Mouse (Mus musculus): Measurements from ENCODE around the gene Prep.

The Prep gene

DNA sequence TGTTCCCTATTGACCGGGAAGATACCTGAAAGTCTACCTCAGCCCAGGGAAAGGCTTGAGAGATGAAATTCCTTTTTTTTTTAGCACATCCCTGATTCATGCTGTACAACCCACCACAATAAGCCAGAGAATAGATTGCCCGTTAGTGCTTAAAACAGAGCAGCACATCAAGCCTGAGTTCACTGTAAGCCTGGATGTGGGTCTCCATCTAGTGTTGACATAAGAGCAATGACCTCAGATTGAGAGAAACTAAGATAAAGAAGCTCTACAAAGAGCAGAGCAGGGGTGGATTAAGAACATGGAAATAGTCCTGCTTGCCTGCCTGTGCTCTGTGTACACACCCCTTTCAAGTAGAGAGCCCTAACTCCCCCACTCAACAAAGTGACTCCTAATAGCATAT lies 118.5 kb downstream of the Prep start:
- no peak for DNase-seq (ENCODE audit: low read depth, low spot score)

DNA sequence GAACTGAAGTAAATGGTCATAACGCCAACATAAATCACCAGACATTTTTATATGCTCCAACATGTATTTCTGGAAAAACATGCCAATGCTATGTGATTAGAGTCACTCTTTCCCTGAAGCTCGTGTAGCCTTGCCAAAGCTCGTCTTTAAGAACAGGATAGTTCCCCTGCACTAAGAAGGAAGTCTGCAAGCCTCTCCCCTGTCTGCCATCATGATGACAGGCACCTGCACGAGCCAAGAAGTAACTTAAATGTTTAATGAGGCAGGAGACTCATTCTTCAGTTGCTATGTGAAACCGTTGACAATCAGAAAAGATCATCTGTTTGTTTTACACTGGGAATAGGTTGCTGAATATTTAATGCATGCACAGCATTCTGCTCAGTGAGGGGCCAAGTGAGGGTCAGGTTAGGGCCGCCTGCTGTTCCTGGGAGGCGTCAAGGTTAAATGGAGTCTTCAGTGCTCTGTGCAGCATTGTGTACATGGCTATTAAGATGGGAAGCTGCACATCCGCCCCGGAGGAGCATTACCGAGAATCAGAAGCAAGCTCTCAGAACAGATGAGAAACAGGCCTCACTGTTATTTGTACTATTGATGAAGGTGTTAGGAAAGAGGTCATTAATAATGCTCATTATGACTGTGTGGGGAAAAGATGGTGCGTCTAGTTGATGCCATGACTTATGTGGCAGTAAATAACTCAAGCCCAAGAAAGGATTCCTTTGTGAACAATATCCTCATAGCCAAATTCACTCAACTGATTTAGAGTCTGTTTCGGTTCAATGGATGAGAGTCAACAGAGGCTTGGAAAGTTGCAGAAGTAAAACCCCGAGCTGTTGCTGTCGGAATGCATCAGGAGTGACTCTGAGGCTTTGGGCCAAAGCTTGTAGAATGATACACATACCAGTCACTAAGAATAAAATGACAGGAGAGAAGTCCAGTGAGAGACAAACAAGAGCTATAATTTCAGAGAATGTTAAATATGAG lies 126.6 kb downstream of the Prep start:
- no peak for DNase-seq (ENCODE audit: low read depth, low spot score)

GRCm38 (mm10) chr10:45194531-45194930 lies 127.5 kb downstream of the Prep start:
- DNase-seq (ENCODE audit: low read depth, low spot score): no peak

- no peak for DNase-seq (ENCODE audit: low read depth, low spot score)
Observed at GRCm38 (mm10) chr10:45204582-45204981, 137.6 kb downstream of the Prep start.

- DNase-seq (ENCODE audit: low read depth, low spot score): peak; percentile 4
Observed at GRCm38 (mm10) chr10:45210201-45210600, 143.2 kb downstream of the Prep start.

DNA sequence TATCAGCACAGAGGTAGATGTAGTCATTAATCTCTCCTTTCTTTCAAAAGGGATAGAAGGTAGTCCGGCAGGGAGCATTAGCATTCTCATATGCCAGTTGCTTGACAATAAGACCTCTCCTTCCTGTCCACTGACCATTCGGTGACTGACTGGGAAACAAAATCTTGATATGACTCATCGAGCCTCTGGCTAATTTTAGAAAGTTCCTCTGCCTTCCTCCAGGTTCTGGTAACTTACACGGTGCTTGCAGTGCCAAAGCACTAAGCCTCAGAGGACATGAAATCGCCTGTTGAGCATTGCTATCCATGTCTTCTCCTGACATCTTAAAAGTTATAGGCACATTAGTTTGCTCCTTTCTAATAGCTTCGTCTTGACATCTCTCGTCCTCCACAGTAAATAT lies 149.7 kb downstream of the Prep start:
- DNase-seq (ENCODE audit: low read depth, low spot score): no peak

All from brain, adult 2 months (tissue).